ENCODE assay signal across 13 mouse cellular contexts in the genomic region with DNA sequence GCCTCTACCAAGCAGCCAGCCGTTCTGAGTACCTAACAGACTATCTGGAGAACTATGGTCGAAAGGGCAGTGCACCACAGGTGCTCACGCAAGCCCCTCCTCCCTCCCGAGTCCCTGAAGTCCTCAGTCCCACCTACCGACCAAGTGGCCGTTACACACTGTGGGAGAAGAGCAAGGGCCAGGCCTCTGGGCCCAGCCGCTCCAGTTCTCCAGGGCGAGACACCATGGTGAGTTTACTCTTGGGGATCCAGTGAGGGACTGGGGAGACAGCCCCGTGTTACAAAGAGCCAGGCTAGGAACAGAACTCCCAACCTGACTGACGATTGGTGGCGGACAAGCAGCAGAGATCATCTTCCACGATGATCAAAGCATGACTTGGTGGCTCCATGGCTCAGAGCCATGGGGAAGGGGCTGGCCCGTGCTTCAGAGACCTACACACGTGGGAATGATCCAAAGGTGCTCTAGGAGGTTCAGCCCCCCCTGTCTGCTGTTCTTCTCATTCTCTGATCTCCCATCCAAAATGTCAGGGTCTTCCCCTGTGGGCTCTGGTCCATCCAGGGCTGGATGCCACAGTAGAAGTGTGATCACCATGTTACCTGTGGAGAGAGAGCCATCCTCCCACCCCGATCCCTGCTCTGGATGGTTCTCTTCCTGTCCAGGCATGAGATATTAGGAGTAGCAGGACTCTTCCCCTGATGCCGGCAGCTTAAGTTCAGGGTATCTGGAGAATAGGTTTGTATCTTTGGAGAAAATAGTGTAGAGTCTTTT. TPM values are rescaled to one million over a fixed set of nuclear protein-coding genes. Genes with fewer than 3 reads are reported as not detected.
A peak's percentile ranks its signal among the peaks of the same experiment; 100 is the strongest.
DNase-seq lines count a peak whose midpoint lies in the region; ATAC-seq lines count a peak whose summit lies in the region.
"Had no signal": no experiment of that assay in that cellular context is flagged by ENCODE, and none has a peak within 500 bp of the region (broad histone marks: within the 10 kb centered on the region; RNA-seq: fewer than 3 reads in every experiment).

No protein-coding gene starts in this region.

- peaks cover 70% of the 10 kb centered on the region for H3K4me1 ChIP-seq in heart, embryonic 16.5 days (ENCODE audit: control insufficient read depth, insufficient read depth, low read length)
- peaks cover 42% of the 10 kb centered on the region for H3K4me1 ChIP-seq in limb, embryonic 10.5 days

- ATAC-seq in heart, embryonic 16.5 days (replicated peaks; ENCODE audit: extremely low read depth, insufficient read depth, low FRiP score) = no peak
- ATAC-seq: forebrain, embryonic 14.5 days; midbrain, embryonic 13.5 days had no signal

- peak overlapping the region; percentile 30; the same call in 1 of the 2 replicates for H3K9ac ChIP-seq in heart, embryonic 16.5 days (ENCODE audit: low read length)
- H3K9ac ChIP-seq: limb, embryonic 15.5 days; midbrain, embryonic 13.5 days had no signal

- H3K36me3 ChIP-seq in heart, embryonic 16.5 days (ENCODE audit: control insufficient read depth, insufficient read depth) = 0 out of 2 replicates have a peak, but pooled peaks cover 2% of the 10 kb centered on the region
- no peaks in the 10 kb centered on the region for H3K36me3 ChIP-seq in limb, embryonic 10.5 days
- H3K36me3 ChIP-seq: limb, embryonic 15.5 days; midbrain, embryonic 13.5 days had no signal

- no peaks in the 10 kb centered on the region for H3K27me3 ChIP-seq in heart, embryonic 16.5 days (ENCODE audit: control insufficient read depth, insufficient read depth, low read length)
- peaks cover 50% of the 10 kb centered on the region for H3K27me3 ChIP-seq in limb, embryonic 10.5 days (ENCODE audit: low read depth, poor library complexity, severe bottlenecking)
- H3K27me3 ChIP-seq: limb, embryonic 15.5 days had no signal

- peak overlapping the region; percentile 17; the same call in 1 of the 2 replicates for H3K4me2 ChIP-seq in heart, embryonic 16.5 days (ENCODE audit: low read depth, low read length)
- H3K4me2 ChIP-seq: limb, embryonic 15.5 days; midbrain, embryonic 13.5 days had no signal

- H3K27ac ChIP-seq in heart, embryonic 16.5 days (ENCODE audit: low read length) = 0 out of 2 replicates have a peak overlapping the region, but pooled peaks have one; percentile 31
- H3K27ac ChIP-seq in limb, embryonic 10.5 days = no peak overlapping the region
- H3K27ac ChIP-seq: left cerebral cortex, adult 2 months; limb, embryonic 15.5 days; midbrain, embryonic 13.5 days had no signal

- peak; percentile 72 for DNase-seq in cerebellum, adult 9-11 months
- no peak for DNase-seq in cerebellum, postnatal 4 days (ENCODE audit: low spot score in 2 of 2)
- no peak for DNase-seq in heart, adult 8-10 months (ENCODE audit: low spot score)
- DNase-seq in kidney, adult 9 months = peak; percentile 66
- DNase-seq in limb, embryonic 10.5 days (ENCODE audit: low spot score) = peak; percentile 30
- no peak for DNase-seq in testis, postnatal 14 days (ENCODE audit: low spot score)
- DNase-seq: right cerebral cortex, postnatal 14 days had no signal

- no peak overlapping the region for H3K4me3 ChIP-seq in heart, embryonic 16.5 days (ENCODE audit: low read length)
- no peak overlapping the region for H3K4me3 ChIP-seq in limb, embryonic 10.5 days
- H3K4me3 ChIP-seq: left cerebral cortex, adult 2 months; limb, embryonic 15.5 days; midbrain, embryonic 13.5 days had no signal

- H3K9me3 ChIP-seq in heart, embryonic 16.5 days (replicated peaks; ENCODE audit: control insufficient read depth, low read length) = no peaks in the 10 kb centered on the region
- no peaks in the 10 kb centered on the region for H3K9me3 ChIP-seq in limb, embryonic 10.5 days (replicated peaks)
- H3K9me3 ChIP-seq: limb, embryonic 15.5 days; midbrain, embryonic 13.5 days had no signal

- WGBS in heart, embryonic 16.5 days = 59% methylated on average over 15 of the region's 16 CpGs
- 66% methylated on average over 16 of the region's 16 CpGs for WGBS in limb, embryonic 10.5 days

RNA-seq across cellular contexts. Expression of gene Usp2, which starts 9.4 kb away (rescaled TPM):
- 77.5 and 89.6 TPM in 2 replicates for polyA plus RNA-seq in heart, embryonic 16.5 days (2015; fragmentation: Nextera tagmentation; extraction: Ambion mirVana)
- 100 to 1,000 TPM; 160 to 205 (median 195) TPM for total RNA-seq in heart, adult 8-10 months (2022)
- 8.9 and 10.7 TPM in 2 replicates for polyA plus RNA-seq in limb, embryonic 10.5 days (2016; fragmentation: Nextera tagmentation; extraction: Ambion mirVana)

RNA-seq across cellular contexts. Expression of gene Mfrp, which starts 25.3 kb away (rescaled TPM):
- polyA plus RNA-seq in heart, embryonic 16.5 days (2015; fragmentation: Nextera tagmentation; extraction: Ambion mirVana) = 0.12 TPM in 1 of 2 replicates, not detected in the other
- total RNA-seq in heart, adult 8-10 months (2022) = not detected
- polyA plus RNA-seq in limb, embryonic 10.5 days (2016; fragmentation: Nextera tagmentation; extraction: Ambion mirVana) = 0.13 and 0.14 TPM in 2 replicates
- total RNA-seq: heart, postnatal 36 days had no signal
- polyA plus RNA-seq: forebrain, embryonic 14.5 days had no signal

RNA-seq across cellular contexts. Expression of gene C1qtnf5, which starts 30.9 kb away (rescaled TPM):
- polyA plus RNA-seq in heart, embryonic 16.5 days (2015; fragmentation: Nextera tagmentation; extraction: Ambion mirVana) = 3.5 and 4.2 TPM in 2 replicates
- 10 to 100 TPM in 1 of 4 experiments, 1 to 10 TPM in 3; 7.6 to 12.9 (median 8.9) TPM for total RNA-seq in heart, adult 8-10 months (2022)
- polyA plus RNA-seq in limb, embryonic 10.5 days (2016; fragmentation: Nextera tagmentation; extraction: Ambion mirVana) = 0.24 TPM in 1 of 2 replicates, not detected in the other

RNA-seq across cellular contexts. Expression of gene Thy1, which starts 33.0 kb away (rescaled TPM):
- 8.7 and 21.5 TPM in 2 replicates for polyA plus RNA-seq in heart, embryonic 16.5 days (2015; fragmentation: Nextera tagmentation; extraction: Ambion mirVana)
- total RNA-seq in heart, adult 8-10 months (2022) = 10 to 100 TPM in 2 of 4 experiments, 1 to 10 TPM in 2; 8.9 to 12.4 (median 11.0) TPM
- 0.21 TPM in 1 of 2 replicates, not detected in the other for polyA plus RNA-seq in limb, embryonic 10.5 days (2016; fragmentation: Nextera tagmentation; extraction: Ambion mirVana)

RNA-seq across cellular contexts. Expression of gene Gm49380, which starts 37.1 kb away (rescaled TPM):
- polyA plus RNA-seq in heart, embryonic 16.5 days (2015; fragmentation: Nextera tagmentation; extraction: Ambion mirVana) = 0.07 and 0.20 TPM in 2 replicates
- under 1 TPM; 0.11 to 0.47 (median 0.30) TPM for total RNA-seq in heart, adult 8-10 months (2022)
- polyA plus RNA-seq in limb, embryonic 10.5 days (2016; fragmentation: Nextera tagmentation; extraction: Ambion mirVana) = 0.10 and 0.35 TPM in 2 replicates

Comparison
In these comparisons a context has a peak if more than half of its experiments do, and no peak if none do; other contexts are left out.
1. DNase-seq: peak in cerebellum, adult 9-11 months (single experiment), kidney, adult 9 months (single experiment) and limb, embryonic 10.5 days (single experiment); none in cerebellum, postnatal 4 days (0 of 2), heart, adult 8-10 months (single experiment) and testis, postnatal 14 days (single experiment).